Mouse (Mus musculus): Measurements from ENCODE around the gene Slc29a3. TPM values are rescaled to one million over a fixed set of nuclear protein-coding genes. Genes with fewer than 3 reads are reported as not detected.

Gene Slc29a3
- polyA plus RNA-seq, 1 experiment from 2014 or later, result 9.0 TPM

- peaks cover 10% of the 10 kb centered on the region for H3K36me3 ChIP-seq (ENCODE audit: control insufficient read depth, insufficient read depth, low read length)
- H3K9me3 ChIP-seq (ENCODE audit: control insufficient read depth, low read length), result no peaks in the 10 kb centered on the region
- no peaks in the 10 kb centered on the region for H3K4me1 ChIP-seq (ENCODE audit: control insufficient read depth, insufficient read depth, low read length)
- no peak for ATAC-seq (ENCODE audit: low read depth)
- H3K9ac ChIP-seq (ENCODE audit: low read depth, low read length), result no peak overlapping the region
- H3K27me3 ChIP-seq (replicated peaks; ENCODE audit: control insufficient read depth, insufficient read depth, low read length), result no peaks in the 10 kb centered on the region
- no peak overlapping the region for H3K4me3 ChIP-seq (ENCODE audit: low read depth, low read length)
- DNase-seq (ENCODE audit: low spot score), result no peak
- 79% methylated on average over 7 of the region's 7 CpGs for WGBS
- H3K4me2 ChIP-seq (ENCODE audit: low read depth, low read length), result no peak overlapping the region
- H3K27ac ChIP-seq (replicated peaks; ENCODE audit: low read depth, low read length), result no peak overlapping the region
Measured at GRCm38 (mm10) chr10:60741435-60741834, 11.2 kb downstream of the Slc29a3 start.

GRCm38 (mm10) chr10:60739619-60740363, 12.8 kb downstream of the Slc29a3 start:
- ATAC-seq (ENCODE audit: low read depth), result no peak
- Histone ChIP-seq H3K4me2 (ENCODE audit: low read depth, low read length) (no peak overlapping the region), H3K4me1 (ENCODE audit: control insufficient read depth, insufficient read depth, low read length) (no peaks in the 10 kb centered on the region), H3K27ac (replicated peaks; ENCODE audit: low read depth, low read length) (no peak overlapping the region), H3K27me3 (replicated peaks; ENCODE audit: control insufficient read depth, insufficient read depth, low read length) (no peaks in the 10 kb centered on the region), H3K4me3 (ENCODE audit: low read depth, low read length) (no peak overlapping the region), H3K9ac (ENCODE audit: low read depth, low read length) (no peak overlapping the region), H3K9me3 (ENCODE audit: control insufficient read depth, low read length) (no peaks in the 10 kb centered on the region), H3K36me3 (ENCODE audit: control insufficient read depth, insufficient read depth, low read length) (peaks cover 10% of the 10 kb centered on the region)
- DNase-seq (ENCODE audit: low spot score), result no peak
- 91% methylated on average over 2 of the region's 4 CpGs for WGBS

GRCm38 (mm10) chr10:60737886-60738640, 14.5 kb downstream of the Slc29a3 start:
- 80% methylated on average over 8 of the region's 9 CpGs for WGBS
- Histone ChIP-seq H3K27me3 (replicated peaks; ENCODE audit: control insufficient read depth, insufficient read depth, low read length) (no peaks in the 10 kb centered on the region), H3K27ac (replicated peaks; ENCODE audit: low read depth, low read length) (no peak overlapping the region), H3K4me1 (ENCODE audit: control insufficient read depth, insufficient read depth, low read length) (no peaks in the 10 kb centered on the region), H3K4me2 (ENCODE audit: low read depth, low read length) (no peak overlapping the region), H3K36me3 (ENCODE audit: control insufficient read depth, insufficient read depth, low read length) (peaks cover 9% of the 10 kb centered on the region), H3K9ac (ENCODE audit: low read depth, low read length) (no peak overlapping the region), H3K9me3 (ENCODE audit: control insufficient read depth, low read length) (no peaks in the 10 kb centered on the region), H3K4me3 (ENCODE audit: low read depth, low read length) (no peak overlapping the region)
- no peak for ATAC-seq (ENCODE audit: low read depth)
- no peak for DNase-seq (ENCODE audit: low spot score)

DNA sequence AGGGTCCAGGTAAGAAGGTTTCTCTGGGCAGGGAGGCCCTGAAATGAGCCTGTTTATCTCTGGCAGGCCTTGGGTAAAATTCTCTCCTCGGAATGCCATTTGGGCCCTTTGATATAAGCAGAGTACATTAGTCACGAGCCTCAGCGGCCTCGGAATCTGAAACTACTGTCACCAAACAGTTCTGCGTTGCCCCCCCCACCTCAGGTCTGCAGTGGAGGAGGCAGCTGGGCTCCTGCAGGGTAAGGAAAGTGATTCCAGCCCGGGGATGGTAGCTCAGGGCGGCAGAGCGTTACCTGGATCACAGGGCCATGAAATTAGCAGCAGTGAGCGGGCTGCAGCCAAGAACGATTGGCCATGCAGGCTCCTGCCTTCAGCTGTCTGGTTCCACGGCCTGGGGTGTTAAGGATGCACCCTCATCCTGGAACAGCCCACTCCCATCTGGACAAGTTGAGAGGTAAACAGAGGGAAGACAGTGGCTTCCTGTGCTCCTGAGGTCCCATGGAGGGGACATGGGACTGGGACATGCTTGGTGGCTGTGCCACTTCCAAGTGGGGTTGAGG, 15.3 kb downstream of the Slc29a3 start:
- Histone ChIP-seq H3K4me3 (ENCODE audit: low read depth, low read length) (no peak overlapping the region), H3K27ac (replicated peaks; ENCODE audit: low read depth, low read length) (no peak overlapping the region)
- no peak for ATAC-seq (ENCODE audit: low read depth)

DNA sequence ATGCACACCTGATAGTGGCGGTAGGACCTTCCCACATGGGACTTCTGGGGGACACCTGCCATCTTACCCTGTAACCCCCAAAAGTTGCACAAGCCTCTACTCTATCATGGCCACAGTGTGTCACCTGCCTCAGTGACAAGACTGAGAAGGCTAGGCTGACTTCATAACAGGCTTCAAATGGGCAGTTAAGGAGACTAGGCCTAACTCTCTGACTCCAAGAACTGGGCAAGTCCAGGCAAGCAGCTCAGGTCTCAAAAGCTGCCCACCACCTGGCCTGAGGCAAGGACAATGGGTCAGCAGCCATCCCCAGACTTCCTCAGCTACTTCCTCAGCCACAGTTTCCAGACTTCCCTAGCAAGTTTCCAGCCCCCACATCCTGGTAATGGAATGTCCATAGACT, 16.9 kb downstream of the Slc29a3 start:
- 100% methylated on average over 1 of the region's 1 CpGs for WGBS
- ATAC-seq (ENCODE audit: low read depth), result no peak

More for the DNA sequence above, 15.3 kb downstream of the Slc29a3 start:
- Histone ChIP-seq H3K4me1 (ENCODE audit: control insufficient read depth, insufficient read depth, low read length) (no peaks in the 10 kb centered on the region), H3K36me3 (ENCODE audit: control insufficient read depth, insufficient read depth, low read length) (peaks cover 7% of the 10 kb centered on the region), H3K9me3 (ENCODE audit: control insufficient read depth, low read length) (no peaks in the 10 kb centered on the region), H3K27me3 (replicated peaks; ENCODE audit: control insufficient read depth, insufficient read depth, low read length) (no peaks in the 10 kb centered on the region), H3K4me2 (ENCODE audit: low read depth, low read length) (no peak overlapping the region), H3K9ac (ENCODE audit: low read depth, low read length) (no peak overlapping the region)
- WGBS, result 70% methylated on average over 11 of the region's 11 CpGs
- no peak for DNase-seq (ENCODE audit: low spot score)

DNA sequence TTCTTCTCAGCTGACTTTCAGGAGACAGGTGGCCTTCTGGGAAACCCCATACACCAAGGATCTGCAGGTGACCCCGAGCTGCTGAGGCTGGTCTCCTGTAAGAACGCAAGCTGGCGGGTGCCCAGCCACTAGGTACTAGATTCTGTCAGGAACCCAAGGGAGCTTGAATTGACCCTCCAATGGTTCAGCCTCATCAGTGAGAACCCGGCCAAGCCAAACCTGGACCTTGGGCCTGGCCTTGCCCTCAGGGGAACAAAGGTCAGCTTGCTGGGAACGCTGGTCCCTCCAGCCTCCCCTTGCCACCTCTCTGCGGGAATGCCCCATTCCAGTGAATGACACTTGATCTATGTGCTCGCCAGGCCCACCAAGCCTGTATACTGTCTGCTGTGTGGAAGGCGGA, 19.1 kb downstream of the Slc29a3 start:
- Histone ChIP-seq H3K9me3 (ENCODE audit: control insufficient read depth, low read length) (no peaks in the 10 kb centered on the region), H3K4me1 (ENCODE audit: control insufficient read depth, insufficient read depth, low read length) (no peaks in the 10 kb centered on the region), H3K36me3 (ENCODE audit: control insufficient read depth, insufficient read depth, low read length) (peaks cover 7% of the 10 kb centered on the region), H3K4me3 (ENCODE audit: low read depth, low read length) (no peak overlapping the region), H3K9ac (ENCODE audit: low read depth, low read length) (no peak overlapping the region), H3K27ac (replicated peaks; ENCODE audit: low read depth, low read length) (no peak overlapping the region), H3K27me3 (replicated peaks; ENCODE audit: control insufficient read depth, insufficient read depth, low read length) (no peaks in the 10 kb centered on the region), H3K4me2 (ENCODE audit: low read depth, low read length) (no peak overlapping the region)
- DNase-seq (ENCODE audit: low spot score) (no peak), ATAC-seq (ENCODE audit: low read depth) (no peak)
- 74% methylated on average over 7 of the region's 8 CpGs for WGBS

More for the DNA sequence above, 16.9 kb downstream of the Slc29a3 start:
- no peak overlapping the region for H3K9ac ChIP-seq (ENCODE audit: low read depth, low read length)
- no peak overlapping the region for H3K27ac ChIP-seq (replicated peaks; ENCODE audit: low read depth, low read length)
- H3K36me3 ChIP-seq (ENCODE audit: control insufficient read depth, insufficient read depth, low read length), result peaks cover 7% of the 10 kb centered on the region
- no peaks in the 10 kb centered on the region for H3K9me3 ChIP-seq (ENCODE audit: control insufficient read depth, low read length)
- H3K4me1 ChIP-seq (ENCODE audit: control insufficient read depth, insufficient read depth, low read length), result no peaks in the 10 kb centered on the region
- DNase-seq (ENCODE audit: low spot score), result no peak
- H3K4me3 ChIP-seq (ENCODE audit: low read depth, low read length), result no peak overlapping the region
- no peaks in the 10 kb centered on the region for H3K27me3 ChIP-seq (replicated peaks; ENCODE audit: control insufficient read depth, insufficient read depth, low read length)
- H3K4me2 ChIP-seq (ENCODE audit: low read depth, low read length), result no peak overlapping the region

DNA sequence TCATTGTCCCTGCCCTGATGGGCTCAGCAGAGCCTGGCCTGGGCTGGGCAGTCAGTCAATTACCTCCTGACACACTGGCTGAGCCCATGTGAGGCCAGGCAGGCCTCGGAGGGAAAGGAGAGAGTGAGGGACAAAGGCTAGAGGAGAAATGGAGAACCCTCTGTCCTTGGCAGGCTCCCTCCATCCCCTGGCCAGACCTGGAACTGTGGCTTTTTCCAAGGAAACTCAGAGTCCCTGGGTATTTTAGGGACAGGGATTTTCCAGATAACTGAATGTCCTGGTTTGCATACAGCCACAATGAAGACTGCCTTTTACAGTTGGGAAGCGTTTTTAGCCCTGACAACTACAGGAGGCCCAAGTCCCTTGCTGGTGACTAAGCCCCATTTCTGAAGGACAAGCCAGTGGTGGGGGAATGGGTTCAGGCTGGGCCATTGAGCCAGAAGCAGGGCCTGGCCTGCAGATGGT, 20.2 kb downstream of the Slc29a3 start:
- no peak for DNase-seq (ENCODE audit: low spot score)
- 36% methylated on average over 2 of the region's 2 CpGs for WGBS

GRCm38 (mm10) chr10:60731742-60732141, 20.9 kb downstream of the Slc29a3 start:
- ATAC-seq (ENCODE audit: low read depth) (no peak), DNase-seq (ENCODE audit: low spot score) (no peak)
- peaks cover 4% of the 10 kb centered on the region for H3K36me3 ChIP-seq (ENCODE audit: control insufficient read depth, insufficient read depth, low read length)
- H3K4me3 ChIP-seq (ENCODE audit: low read depth, low read length), result no peak overlapping the region
- H3K4me2 ChIP-seq (ENCODE audit: low read depth, low read length), result no peak overlapping the region
- H3K27ac ChIP-seq (replicated peaks; ENCODE audit: low read depth, low read length), result no peak overlapping the region
- no peaks in the 10 kb centered on the region for H3K27me3 ChIP-seq (replicated peaks; ENCODE audit: control insufficient read depth, insufficient read depth, low read length)
- no peak overlapping the region for H3K9ac ChIP-seq (ENCODE audit: low read depth, low read length)
- WGBS, result 40% methylated on average over 5 of the region's 5 CpGs
- H3K4me1 ChIP-seq (ENCODE audit: control insufficient read depth, insufficient read depth, low read length), result no peaks in the 10 kb centered on the region
- H3K9me3 ChIP-seq (ENCODE audit: control insufficient read depth, low read length), result no peaks in the 10 kb centered on the region

More for the DNA sequence above, 20.2 kb downstream of the Slc29a3 start:
- H3K4me1 ChIP-seq (ENCODE audit: control insufficient read depth, insufficient read depth, low read length), result no peaks in the 10 kb centered on the region
- H3K9me3 ChIP-seq (ENCODE audit: control insufficient read depth, low read length), result no peaks in the 10 kb centered on the region
- H3K27ac ChIP-seq (replicated peaks; ENCODE audit: low read depth, low read length), result no peak overlapping the region
- no peak for ATAC-seq (ENCODE audit: low read depth)
- H3K9ac ChIP-seq (ENCODE audit: low read depth, low read length), result no peak overlapping the region
- H3K27me3 ChIP-seq (replicated peaks; ENCODE audit: control insufficient read depth, insufficient read depth, low read length), result no peaks in the 10 kb centered on the region
- H3K36me3 ChIP-seq (ENCODE audit: control insufficient read depth, insufficient read depth, low read length), result peaks cover 7% of the 10 kb centered on the region
- H3K4me2 ChIP-seq (ENCODE audit: low read depth, low read length), result no peak overlapping the region
- no peak overlapping the region for H3K4me3 ChIP-seq (ENCODE audit: low read depth, low read length)

Data from embryonic facial prominence, embryonic 14.5 days (tissue).